Mouse (Mus musculus) cortical plate, adult 2 months (tissue): ENCODE measurements around the gene Asic2. TPM values are rescaled to one million over a fixed set of nuclear protein-coding genes. Genes with fewer than 3 reads are reported as not detected.

Source experiments
- H3K27ac ChIP-seq: fragments of 200-500 bp; 2 replicates; pipeline ENCODE4 v1.5.1; 2012; ENCODE audit warnings: low read length, control low read depth, inconsistent platforms; ENCODE audit not compliant: insufficient read depth
- H3K4me1 ChIP-seq: fragments of 200-500 bp; 2 replicates; pipeline ENCODE4 v1.6.1; 2011; ENCODE audit warnings: low read length; ENCODE audit not compliant: control insufficient read depth, insufficient read depth
- H3K4me3 ChIP-seq: fragments of 200-500 bp; 2 replicates; pipeline ENCODE4 v1.5.1; 2011; ENCODE audit warnings: mild to moderate bottlenecking, low read length, control low read depth; ENCODE audit not compliant: insufficient read depth
- CTCF ChIP-seq: fragments of 200-500 bp; IDR thresholded peaks from 2 replicates; pipeline ENCODE4 v1.5.1; 2011; ENCODE audit warnings: mild to moderate bottlenecking, control low read depth, low read length; ENCODE audit not compliant: insufficient read depth; ENCODE audit errors: extremely low read depth
- POLR2A ChIP-seq: fragments of 200-500 bp; IDR thresholded peaks from 2 replicates; pipeline ENCODE4 v1.6.1; 2011; ENCODE audit warnings: mild to moderate bottlenecking, low read length, control low read depth; ENCODE audit not compliant: insufficient read depth; ENCODE audit errors: extremely low read depth
- polyA plus RNA-seq: library from polyadenylated mRNA; depleted of rRNA; stranded (reverse); fragments of >200 nt; gene quantifications from 2 replicates; pipeline ENCODE4 v1.2.3, GENCODE M21; 2012

Asic2 gene
- polyA plus RNA-seq, 1 experiment: 51.8 TPM

- TF ChIP-seq POLR2A (no peak), CTCF (peak; percentile 69)
- Histone ChIP-seq H3K4me1 (no peaks in the 10 kb centered on the region), H3K4me3 (no peak overlapping the region), H3K27ac (no peak overlapping the region)
These were observed 506.1 kb downstream of the Asic2 start for GRCm38 (mm10) chr11:81462199-81462598.

GRCm38 (mm10) chr11:81461748-81462147 lies 506.5 kb downstream of the Asic2 start:
- H3K4me1 ChIP-seq: no peaks in the 10 kb centered on the region
- TF ChIP-seq CTCF: no peak
- TF ChIP-seq POLR2A: no peak
- no peak overlapping the region for H3K27ac ChIP-seq
- no peak overlapping the region for H3K4me3 ChIP-seq

- Histone ChIP-seq H3K4me3 (no peak overlapping the region), H3K27ac (no peak overlapping the region), H3K4me1 (no peaks in the 10 kb centered on the region)
- TF ChIP-seq CTCF (no peak), POLR2A (no peak)
These were observed 513.3 kb downstream of the Asic2 start for GRCm38 (mm10) chr11:81454921-81455320.

GRCm38 (mm10) chr11:81454111-81454510 lies 514.1 kb downstream of the Asic2 start:
- Histone ChIP-seq H3K4me1 (no peaks in the 10 kb centered on the region), H3K27ac (no peak overlapping the region), H3K4me3 (no peak overlapping the region)
- TF ChIP-seq CTCF (no peak), POLR2A (no peak)

- TF ChIP-seq CTCF: no peak
- TF ChIP-seq POLR2A: no peak
- Histone ChIP-seq H3K4me1 (no peaks in the 10 kb centered on the region), H3K4me3 (no peak overlapping the region), H3K27ac (no peak overlapping the region)
These were observed 519.0 kb downstream of the Asic2 start for GRCm38 (mm10) chr11:81449271-81449705.

- H3K4me1 ChIP-seq: no peaks in the 10 kb centered on the region
- TF ChIP-seq POLR2A: no peak
- TF ChIP-seq CTCF: no peak
- H3K4me3 ChIP-seq: no peak overlapping the region
These were observed 521.9 kb downstream of the Asic2 start for GRCm38 (mm10) chr11:81446347-81446746.

GRCm38 (mm10) chr11:81426857-81427256 lies 541.4 kb downstream of the Asic2 start:
- no peak overlapping the region for H3K27ac ChIP-seq
- no peaks in the 10 kb centered on the region for H3K4me1 ChIP-seq
- H3K4me3 ChIP-seq: no peak overlapping the region
- TF ChIP-seq POLR2A: no peak
- no peak for TF ChIP-seq CTCF

More at GRCm38 (mm10) chr11:81446347-81446746, 521.9 kb downstream of the Asic2 start:
- no peak overlapping the region for H3K27ac ChIP-seq

- no peak for TF ChIP-seq POLR2A
- no peak for TF ChIP-seq CTCF
- no peak overlapping the region for H3K27ac ChIP-seq
- no peak overlapping the region for H3K4me3 ChIP-seq
- no peaks in the 10 kb centered on the region for H3K4me1 ChIP-seq
These were observed 549.1 kb downstream of the Asic2 start for GRCm38 (mm10) chr11:81419112-81419511.

GRCm38 (mm10) chr11:81418027-81418426 lies 550.2 kb downstream of the Asic2 start:
- no peak for TF ChIP-seq CTCF
- Histone ChIP-seq H3K4me3 (no peak overlapping the region), H3K4me1 (no peaks in the 10 kb centered on the region), H3K27ac (no peak overlapping the region)

GRCm38 (mm10) chr11:81416319-81416718 lies 551.9 kb downstream of the Asic2 start:
- Histone ChIP-seq H3K4me3 (no peak overlapping the region), H3K4me1 (no peaks in the 10 kb centered on the region), H3K27ac (no peak overlapping the region)
- TF ChIP-seq CTCF (no peak), POLR2A (no peak)
